11 mouse cellular contexts compared by ENCODE assay signal in the genomic region with DNA sequence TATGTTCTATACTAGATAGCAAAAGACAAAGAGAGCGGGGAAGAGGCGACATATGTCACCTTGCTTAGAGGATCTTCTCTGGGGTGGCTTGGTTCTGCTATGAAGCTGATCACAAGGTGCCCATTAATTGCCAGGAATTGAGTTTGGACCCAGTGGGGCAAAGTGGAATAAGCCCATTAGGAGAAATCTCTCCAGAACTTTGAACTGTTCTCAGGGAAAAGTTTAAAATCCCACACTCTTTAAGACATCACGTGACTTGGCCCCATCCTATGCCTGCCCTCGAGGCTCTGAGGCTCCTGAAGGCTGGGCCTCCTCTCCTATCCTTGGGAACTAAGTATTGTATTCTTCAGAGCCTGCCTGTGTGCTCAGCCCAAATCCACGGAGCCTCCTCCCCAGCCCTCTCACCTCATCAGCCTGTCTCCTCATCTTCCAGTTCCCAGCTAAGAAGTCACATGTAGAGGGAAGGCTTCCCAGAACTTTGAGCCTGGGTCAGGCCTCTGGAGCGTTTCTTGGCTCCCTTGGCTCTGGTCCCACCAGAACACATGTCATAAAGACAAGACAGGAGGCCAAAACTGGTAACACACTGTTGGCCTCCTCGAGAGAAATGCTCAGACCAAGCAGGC.
DNase-seq lines count a peak whose midpoint lies in the region; ATAC-seq and TF ChIP-seq lines count a peak whose summit lies in the region.
"Had no signal": no experiment of that assay in that cellular context is flagged by ENCODE, and none has a peak within 500 bp of the region (broad histone marks: within the 10 kb centered on the region; RNA-seq: fewer than 3 reads in every experiment).

No protein-coding gene starts in this region.

- DNase-seq in kidney, adult 2 months, result peak; percentile 84
- peak; percentile 49 for DNase-seq in gastrocnemius, adult 18-20 months (ENCODE audit: low spot score)
- peak; percentile 57 for DNase-seq in kidney, postnatal 14 days
- peak; percentile 41 for DNase-seq in lung, postnatal 14 days
- DNase-seq in embryo, embryonic 11 days, result no peak
- DNase-seq in liver, postnatal 0 days, result no peak
- DNase-seq: cerebellum, adult 2 months; thymus, adult 18-20 months had no signal

- no peak for TF ChIP-seq EP300 in liver, postnatal 0 days (IDR thresholded peaks at IDR 0.05; ENCODE audit: low read depth)

- H3K27me3 ChIP-seq in kidney, adult 2 months (replicated peaks; ENCODE audit: control insufficient read depth, insufficient read depth, low read length), result no peaks in the 10 kb centered on the region
- 0 out of 2 replicates have a peak, but pooled peaks cover 5% of the 10 kb centered on the region for H3K27me3 ChIP-seq in kidney, embryonic 16.5 days (ENCODE audit: insufficient read depth, low read length)
- peaks cover 11% of the 10 kb centered on the region; the same call in 1 of the 2 replicates for H3K27me3 ChIP-seq in liver, postnatal 0 days (ENCODE audit: insufficient read depth, low read length)

- H3K9ac ChIP-seq in kidney, embryonic 16.5 days (replicated peaks; ENCODE audit: low read length), result no peak overlapping the region
- no peak overlapping the region for H3K9ac ChIP-seq in liver, postnatal 0 days (replicated peaks)

- H3K9me3 ChIP-seq in kidney, embryonic 16.5 days (ENCODE audit: low read length), result no peaks in the 10 kb centered on the region
- H3K9me3 ChIP-seq in liver, postnatal 0 days (ENCODE audit: low read length), result no peaks in the 10 kb centered on the region

- H3K27ac ChIP-seq in kidney, adult 2 months (ENCODE audit: insufficient read depth, low read depth, low read length), result no peak overlapping the region; the same call in 1 of the 2 replicates
- no peak overlapping the region for H3K27ac ChIP-seq in kidney, embryonic 16.5 days (ENCODE audit: low read length)
- no peak overlapping the region for H3K27ac ChIP-seq in liver, postnatal 0 days (ENCODE audit: low read depth)

- H3K4me1 ChIP-seq in kidney, adult 2 months (ENCODE audit: control insufficient read depth, insufficient read depth, low read length), result peaks cover 5% of the 10 kb centered on the region; the same call in 1 of the 2 replicates
- peaks cover 23% of the 10 kb centered on the region for H3K4me1 ChIP-seq in kidney, embryonic 16.5 days (ENCODE audit: insufficient read depth, low read length)
- no peaks in the 10 kb centered on the region for H3K4me1 ChIP-seq in liver, postnatal 0 days (ENCODE audit: insufficient read depth)
- H3K4me1 ChIP-seq: megakaryocyte, embryonic 14.5 days had no signal

- TF ChIP-seq CTCF in kidney, adult 2 months (conservative IDR thresholded peaks at IDR 0.05; ENCODE audit: insufficient read depth, insufficient read length, low read depth, low read length), result no peak
- no peak for TF ChIP-seq CTCF in liver, postnatal 0 days (IDR thresholded peaks at IDR 0.05; ENCODE audit: low read depth)

- H3K36me3 ChIP-seq in kidney, adult 2 months (ENCODE audit: control insufficient read depth, insufficient read depth, low read length), result no peaks in the 10 kb centered on the region
- no peaks in the 10 kb centered on the region for H3K36me3 ChIP-seq in kidney, embryonic 16.5 days (ENCODE audit: insufficient read depth, low read length)
- H3K36me3 ChIP-seq in liver, postnatal 0 days (replicated peaks; ENCODE audit: insufficient read depth, low read length), result no peaks in the 10 kb centered on the region

- no peak overlapping the region for H3K4me2 ChIP-seq in kidney, embryonic 16.5 days (replicated peaks; ENCODE audit: low read depth, low read length)
- no peak overlapping the region for H3K4me2 ChIP-seq in liver, postnatal 0 days (ENCODE audit: low read depth, low read length)

- no peak for TF ChIP-seq POLR2A in kidney, adult 2 months (IDR thresholded peaks at IDR 0.05; ENCODE audit: low read depth, low read length)

- no peak overlapping the region for H3K4me3 ChIP-seq in kidney, adult 2 months (ENCODE audit: insufficient read depth, low read depth, low read length)
- no peak overlapping the region for H3K4me3 ChIP-seq in kidney, embryonic 16.5 days (ENCODE audit: low read length)
- H3K4me3 ChIP-seq in liver, postnatal 0 days (ENCODE audit: low read depth, low read length), result no peak overlapping the region
- H3K4me3 ChIP-seq: megakaryocyte, embryonic 14.5 days had no signal

- 61% methylated on average over 7 of the region's 7 CpGs for WGBS in kidney, adult 2 months
- 82% methylated on average over 7 of the region's 7 CpGs for WGBS in kidney, embryonic 16.5 days
- WGBS in liver, postnatal 0 days (ENCODE audit: insufficient replicate concordance), result 76% methylated on average over 7 of the region's 7 CpGs

- no peak for ATAC-seq in kidney, embryonic 16.5 days (ENCODE audit: low FRiP score, low TSS enrichment)
- no peak for ATAC-seq in liver, postnatal 0 days
- ATAC-seq: intestine, postnatal 0 days had no signal

Comparison
In these comparisons a context has a peak if more than half of its experiments do, and no peak if none do; other contexts are left out.
1. DNase-seq: peak in kidney, adult 2 months (single experiment), gastrocnemius, adult 18-20 months (single experiment), kidney, postnatal 14 days (single experiment) and lung, postnatal 14 days (single experiment); none in embryo, embryonic 11 days (single experiment) and liver, postnatal 0 days (single experiment).